Mouse (Mus musculus) NIH3T3 (cell line): ENCODE measurements around the gene Sprr2e.

Experiments
- DNase-seq: peaks from one replicate; pipeline ENCODE4 v3.0.0-alpha.2; 2012; ENCODE audit warnings: low read depth

Gene Sprr2e

DNA sequence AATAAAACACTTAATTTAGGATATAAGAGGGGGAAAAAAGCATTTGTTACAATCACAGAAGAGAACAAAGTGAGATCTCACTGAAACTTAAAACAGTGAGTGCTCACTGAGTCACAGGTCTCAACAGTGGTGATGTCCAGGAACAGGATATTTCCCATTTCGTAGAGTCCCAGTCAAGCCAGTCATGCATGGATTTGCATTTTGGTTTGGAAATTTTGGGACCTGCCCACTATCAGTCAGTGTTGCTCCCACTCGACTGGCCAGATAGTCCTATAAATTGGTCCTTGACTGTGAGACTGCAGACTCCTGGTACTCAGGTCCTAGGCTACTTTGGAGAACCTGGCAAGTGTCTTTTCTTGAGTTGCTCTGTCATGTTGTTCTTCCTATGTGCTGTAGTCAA, at the start of gene Sprr2e:
Gene Sprr2e, plus strand, starts transcription at position 301 of the 400 bp plus-strand sequence.
- DNase-seq = no peak

GRCm38 (mm10) chr3:92307406-92307805, 44.5 kb upstream of the Sprr2e start:
- no peak for DNase-seq

DNA sequence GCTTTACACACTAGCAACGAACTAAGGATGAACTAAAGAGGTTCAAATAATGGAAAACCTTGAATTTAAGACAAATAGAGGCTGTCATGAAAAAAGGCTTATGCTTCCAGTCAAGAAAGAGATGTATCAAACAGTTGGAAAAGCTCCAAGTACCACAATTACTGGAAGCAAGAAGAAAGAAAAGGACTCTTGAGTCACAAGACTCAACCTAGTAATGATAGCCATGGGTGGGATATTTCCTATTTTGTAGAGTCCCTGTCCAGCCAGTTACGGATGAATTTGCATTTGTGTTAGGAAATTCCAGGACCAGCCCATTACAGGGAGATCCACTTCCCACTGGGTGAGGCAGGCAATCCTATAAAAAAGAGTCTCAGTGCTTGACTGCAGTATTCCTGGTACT, 35.6 kb upstream of the Sprr2e start, which contains the start of gene Sprr2b:
Gene Sprr2b, plus strand, starts transcription at position 301 of the 400 bp plus-strand sequence.
- DNase-seq = no peak

GRCm38 (mm10) chr3:92317384-92317783, 34.6 kb upstream of the Sprr2e start:
- no peak for DNase-seq

GRCm38 (mm10) chr3:92336278-92336677, 15.7 kb upstream of the Sprr2e start:
- DNase-seq = no peak

DNA sequence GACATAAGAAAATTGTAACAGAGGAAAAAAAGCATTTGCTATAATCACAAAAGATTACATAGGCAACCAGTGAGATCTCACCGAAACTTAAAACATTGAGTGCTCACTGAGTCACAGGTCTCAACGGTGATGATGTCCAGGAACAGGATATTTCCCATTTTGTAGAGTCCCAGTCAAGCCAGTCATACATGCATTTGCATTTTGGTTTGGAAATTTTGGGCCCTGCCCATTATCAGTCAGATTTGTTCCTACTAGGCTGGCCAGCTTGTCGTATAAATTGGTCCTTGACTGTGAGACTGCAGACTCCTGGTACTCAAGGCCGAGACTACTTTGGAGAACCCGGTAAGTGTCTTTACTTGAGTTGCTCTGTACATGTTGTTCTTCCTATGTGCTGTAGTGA, 13.1 kb upstream of the Sprr2e start, which contains the start of gene Sprr2d:
Gene Sprr2d, plus strand, starts transcription at position 301 of the 400 bp plus-strand sequence.
- no peak for DNase-seq

DNA sequence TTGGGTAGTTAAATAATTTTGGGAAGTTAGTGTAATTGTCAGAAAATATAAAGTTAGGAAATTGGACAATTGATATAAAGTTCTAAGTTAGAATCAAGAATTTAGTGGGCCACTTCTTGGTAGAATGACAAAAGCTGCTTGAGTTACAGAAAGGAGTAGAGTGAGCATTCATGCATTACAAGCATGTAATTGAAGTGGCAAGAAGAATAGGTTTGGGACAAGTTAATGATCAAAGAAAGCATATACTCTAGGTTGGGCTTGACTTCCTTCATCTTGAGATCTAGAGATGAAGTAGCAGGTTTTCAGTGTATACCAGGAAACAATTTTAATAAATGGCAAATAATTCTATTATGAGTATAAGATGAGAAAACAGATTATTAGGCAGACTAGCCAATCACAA, 9.7 kb downstream of the Sprr2e start:
- DNase-seq = no peak

GRCm38 (mm10) chr3:92364887-92365286, 12.9 kb downstream of the Sprr2e start, which contains the start of gene Sprr2f:
Gene Sprr2f (plus strand): TSS chr3:92365187.
- DNase-seq = no peak

DNA sequence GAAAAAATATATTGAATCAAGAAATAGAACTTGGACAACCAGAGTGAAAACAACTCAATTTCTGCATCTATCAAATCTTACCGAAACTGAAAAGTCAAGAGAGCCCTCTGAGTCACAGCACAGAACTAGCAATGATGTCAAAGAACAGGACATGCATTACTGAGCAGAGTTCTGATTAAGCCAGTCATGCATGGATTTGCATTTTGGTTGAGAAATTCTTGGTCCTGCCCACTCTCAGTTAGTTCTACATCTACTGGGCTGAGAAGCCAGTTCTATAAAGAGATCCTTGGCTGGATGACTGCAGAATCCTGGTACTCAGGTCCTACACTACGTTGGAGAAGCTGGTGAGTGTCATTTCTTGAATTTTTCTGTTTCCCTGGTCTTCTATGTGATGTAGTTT, 21.7 kb downstream of the Sprr2e start:
- DNase-seq = no peak

GRCm38 (mm10) chr3:92385385-92385784, 33.4 kb downstream of the Sprr2e start, which contains the start of gene Sprr2h:
Gene Sprr2h (plus strand): TSS chr3:92385685.
- no peak for DNase-seq

- DNase-seq = peak; percentile 1
Observed at GRCm38 (mm10) chr3:92394301-92394700, 42.4 kb downstream of the Sprr2e start.
